ENCODE assay signal across 8 mouse cellular contexts in genomic region chr13:81782971-81783404, GRCm38 (mm10). TPM values are rescaled to one million over a fixed set of nuclear protein-coding genes. Genes with fewer than 3 reads are reported as not detected.
A peak's percentile ranks its signal among the peaks of the same experiment; 100 is the strongest.
DNase-seq lines count a peak whose midpoint lies in the region; ATAC-seq and TF ChIP-seq lines count a peak whose summit lies in the region.

Cetn3 (plus strand) TSS chr13:81783077.

- WGBS in hindbrain, embryonic 16.5 days, result 0% methylated on average over 29 of the region's 29 CpGs

- H3K27ac ChIP-seq in gastrocnemius, adult 2 months, result peak within 1 kb of the TSS; percentile 100
- peak within 1 kb of the TSS; percentile 100 for H3K27ac ChIP-seq in hindbrain, embryonic 16.5 days (ENCODE audit: low read depth, low read length)

- peak within 1 kb of the TSS; percentile 92 for H3K9ac ChIP-seq in hindbrain, embryonic 16.5 days (ENCODE audit: low read depth, low read length)

- intact Hi-C loops in gastrocnemius, adult 2 months (cut with DNase I), result loop anchor here (2.0 to 5.0 kb wide), 2 partner anchors 126 to 901 kb away; partner anchors contain the start of genes Arrdc3 and Lysmd3

- peak; percentile 83 for ATAC-seq in common myeloid progenitor, adult 5-6 weeks (replicated peaks; ENCODE audit: low read depth, poor library complexity, severe bottlenecking)
- peak; percentile 95 for ATAC-seq in hindbrain, embryonic 16.5 days

- peaks cover 3% of the 10 kb centered on the region; the same call in 1 of the 2 replicates for H3K36me3 ChIP-seq in hindbrain, embryonic 16.5 days (ENCODE audit: control insufficient read depth, insufficient read depth, low read length)

- peak; percentile 98 for DNase-seq in adipocyte (ENCODE audit: low spot score)
- peak; percentile 94 for DNase-seq in gastrocnemius, adult 2 months
- peak; percentile 90 for DNase-seq in left cerebral cortex, adult 11 months (ENCODE audit: low spot score)
- DNase-seq in lung, postnatal 36 days, result peak; percentile 97
- DNase-seq in retina, postnatal 7 days (ENCODE audit: low read depth, low spot score), result peak; percentile 97
- peak; percentile 63 for DNase-seq in urinary bladder, postnatal 10 days (ENCODE audit: low spot score)

- no peaks in the 10 kb centered on the region for H3K9me3 ChIP-seq in hindbrain, embryonic 16.5 days (ENCODE audit: control insufficient read depth, low read length)

- no peaks in the 10 kb centered on the region for H3K27me3 ChIP-seq in hindbrain, embryonic 16.5 days (replicated peaks; ENCODE audit: control insufficient read depth, insufficient read depth, low read length)

- peaks cover 20% of the 10 kb centered on the region for H3K4me1 ChIP-seq in hindbrain, embryonic 16.5 days (ENCODE audit: control insufficient read depth, insufficient read depth, low read depth, low read length)

- no peak for TF ChIP-seq CTCF in gastrocnemius, adult 2 months (IDR thresholded peaks at IDR 0.05)

- peak within 1 kb of the TSS; percentile 84 for H3K4me3 ChIP-seq in gastrocnemius, adult 2 months
- peak within 1 kb of the TSS; percentile 75 for H3K4me3 ChIP-seq in hindbrain, embryonic 16.5 days (ENCODE audit: low read length)

- peak within 1 kb of the TSS; percentile 82 for H3K4me2 ChIP-seq in hindbrain, embryonic 16.5 days (ENCODE audit: low read length)

RNA-seq across cellular contexts. Expression of gene Cetn3, which starts in this region (rescaled TPM):
- total RNA-seq in common myeloid progenitor, adult 5-6 weeks (2017), result 554 and 590 TPM in 2 replicates
- 10 to 100 TPM; 24.1 to 33.9 TPM for total RNA-seq in gastrocnemius, adult 2 months (2021)
- polyA plus RNA-seq in hindbrain, embryonic 16.5 days (2015; fragmentation: Nextera tagmentation; extraction: Ambion mirVana), result 188 and 203 TPM in 2 replicates

Comparison
In these comparisons a context has a peak if more than half of its experiments do, and no peak if none do; other contexts are left out.
1. Peak in every context shown above with its lines: DNase-seq, ATAC-seq, H3K4me3 ChIP-seq and H3K27ac ChIP-seq.
2. RNA of gene Cetn3 (total RNA-seq): 554 to 590 TPM in common myeloid progenitor, adult 5-6 weeks; 24.1 to 33.9 TPM in gastrocnemius, adult 2 months; every median in the first group is over 10 times any median in the second.